Mouse (Mus musculus): Measurements from ENCODE around the gene Samd10.

DNA sequence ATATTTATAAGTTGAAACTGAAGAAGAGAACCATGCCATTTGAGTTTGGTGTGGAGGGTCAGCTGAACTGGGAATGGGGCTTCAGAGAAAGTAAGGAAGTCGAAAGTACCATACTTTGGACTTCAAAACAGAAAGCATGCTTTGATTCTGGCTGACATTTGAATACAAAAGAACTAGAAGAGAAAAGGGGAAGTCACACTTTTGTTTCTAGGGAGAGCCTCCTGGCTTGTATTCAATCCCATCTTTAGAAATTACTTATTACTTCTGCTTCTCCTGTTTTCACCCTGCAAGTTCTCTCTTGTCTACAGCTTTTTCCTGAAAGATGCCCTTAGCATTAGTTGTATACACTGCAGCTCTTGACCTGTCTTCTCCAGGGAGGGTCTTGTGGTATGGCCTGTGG, 50.8 kb downstream of the Samd10 start:
- no peak for TF ChIP-seq CTCF (IDR thresholded peaks at IDR 0.05; ENCODE audit: low read depth)
- TF ChIP-seq EP300 (IDR thresholded peaks at IDR 0.05; ENCODE audit: low read depth), result no peak
